Mouse (Mus musculus): ENCODE measurements around the gene Smim5.

Smim5 gene

GRCm38 (mm10) chr11:115921986-115922385, 22.2 kb downstream of the Smim5 start:
- no peak for DNase-seq (ENCODE audit: low read depth in 1 of 2, low spot score in 2 of 2)

- DNase-seq (ENCODE audit: low read depth in 1 of 2, low spot score in 2 of 2): no peak
These were observed 29.3 kb downstream of the Smim5 start for GRCm38 (mm10) chr11:115929031-115929430.

DNA sequence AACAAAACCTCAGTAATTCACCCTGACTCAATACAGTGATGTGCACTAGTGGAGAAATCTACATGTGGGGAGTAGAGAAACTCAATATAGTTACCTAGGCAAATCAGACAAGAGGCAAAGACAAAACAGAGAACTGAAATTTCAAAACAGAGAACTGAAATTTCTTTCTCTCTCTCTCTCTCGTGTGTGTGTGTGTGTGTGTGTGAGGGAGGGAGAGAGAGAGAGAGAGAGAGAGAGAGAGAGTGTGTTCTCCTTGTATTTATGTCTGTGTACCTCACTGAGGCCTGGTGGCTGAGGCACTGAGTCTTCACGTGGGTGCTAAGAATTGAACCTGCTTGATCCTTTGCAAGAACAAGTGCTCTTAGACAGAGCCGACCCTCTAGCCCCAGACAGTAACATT, 30.1 kb downstream of the Smim5 start:
- DNase-seq (ENCODE audit: low read depth in 1 of 2, low spot score in 2 of 2): no peak

GRCm38 (mm10) chr11:115931235-115931634, 31.5 kb downstream of the Smim5 start:
- no peak for DNase-seq (ENCODE audit: low read depth in 1 of 2, low spot score in 2 of 2)

GRCm38 (mm10) chr11:115933108-115933746, 33.5 kb downstream of the Smim5 start, which contains the start of the genes Sap30bp and Recql5:
Sap30bp (plus strand) TSS chr11:115933282.
Recql5 (minus strand) TSS chr11:115933477.
- peak; percentile 95 to 96 for DNase-seq (ENCODE audit: low read depth in 1 of 2, low spot score in 2 of 2)

GRCm38 (mm10) chr11:115933747-115934110, 34.0 kb downstream of the Smim5 start:
- no peak for DNase-seq (ENCODE audit: low read depth in 1 of 2, low spot score in 2 of 2)

DNA sequence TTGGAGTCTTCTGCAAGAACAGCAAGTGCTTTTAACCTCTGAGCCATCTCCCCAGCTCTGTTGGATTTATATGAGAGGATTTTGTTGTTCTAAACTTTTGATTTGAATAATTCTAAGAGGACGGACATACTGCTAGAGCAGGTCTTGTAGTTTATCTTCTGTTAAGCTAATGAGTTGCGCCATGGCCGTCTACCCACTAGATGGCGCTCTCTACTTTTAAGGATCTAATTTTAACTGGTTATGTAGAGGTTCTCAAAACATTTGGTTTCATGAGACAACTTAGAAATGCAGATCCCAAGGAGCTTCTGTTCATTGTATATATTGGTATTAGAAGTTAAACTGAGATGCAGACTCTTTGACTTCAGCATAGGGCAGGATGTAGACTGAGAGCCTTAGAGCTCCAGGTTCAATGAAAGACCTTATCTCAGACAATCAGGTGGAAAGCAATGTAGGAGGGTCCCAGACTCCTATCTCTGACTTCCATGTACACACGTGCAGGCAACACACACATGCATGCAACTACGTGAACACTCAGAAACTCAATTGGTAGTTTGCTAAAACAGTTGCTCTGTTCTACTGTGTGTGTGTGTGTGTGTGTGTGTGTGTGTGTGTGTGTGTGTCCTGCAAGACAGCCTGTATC, 40.0 kb downstream of the Smim5 start:
- DNase-seq (ENCODE audit: low read depth in 1 of 2, low spot score in 2 of 2): peak in 1 of 2 experiments; percentile 37

GRCm38 (mm10) chr11:115941980-115942379, 42.2 kb downstream of the Smim5 start:
- no peak for DNase-seq (ENCODE audit: low read depth in 1 of 2, low spot score in 2 of 2)

DNA sequence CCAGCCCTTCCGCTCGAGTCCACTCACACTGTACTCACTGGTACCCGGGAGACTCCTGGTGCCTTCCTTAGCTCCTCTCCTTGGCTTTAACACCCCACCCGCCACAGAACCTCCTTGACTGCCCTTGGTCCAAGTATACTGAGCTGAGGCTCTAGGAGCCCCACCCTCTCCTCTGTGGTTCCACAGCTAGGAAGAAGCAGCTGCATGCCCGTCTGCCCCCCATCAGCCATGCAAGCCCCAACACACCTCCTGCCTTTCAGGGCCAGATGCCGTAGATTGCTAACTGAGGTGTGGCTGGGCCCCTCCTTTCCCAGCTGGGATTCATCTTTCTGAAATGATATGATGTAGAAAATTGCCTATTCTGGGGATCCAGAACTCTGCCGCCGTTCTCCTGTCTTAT, 45.5 kb downstream of the Smim5 start:
- no peak for DNase-seq (ENCODE audit: low read depth in 1 of 2, low spot score in 2 of 2)

DNA sequence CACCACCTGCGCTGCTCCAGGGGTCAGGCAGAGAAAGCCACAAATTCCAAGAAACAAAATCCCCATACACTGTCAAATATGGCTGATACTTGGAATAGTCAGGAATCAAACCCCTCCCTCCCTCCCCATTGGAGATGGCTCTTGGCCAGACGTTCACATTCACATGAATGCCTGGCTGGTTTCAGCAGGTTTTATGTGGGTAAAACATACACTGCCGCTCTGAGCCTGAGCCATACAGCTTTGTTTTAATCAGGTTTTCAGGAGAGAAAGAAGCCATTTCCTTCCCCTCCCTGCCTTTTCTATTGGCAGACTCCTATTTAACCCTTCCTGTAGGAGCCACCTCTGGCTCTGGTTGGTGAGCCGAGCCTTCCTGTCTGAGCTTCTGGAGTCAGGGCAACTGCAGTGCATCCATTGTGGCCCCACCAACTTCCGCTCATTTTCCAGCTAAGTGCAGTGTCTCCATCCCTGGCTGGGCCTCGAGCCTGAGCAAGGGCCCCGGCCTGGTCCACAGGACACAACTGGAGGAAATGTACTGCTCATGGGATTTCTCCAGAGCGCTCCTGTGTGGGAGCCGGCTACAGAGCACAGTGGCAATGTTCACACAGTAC, 46.6 kb downstream of the Smim5 start:
- no peak for DNase-seq (ENCODE audit: low read depth in 1 of 2, low spot score in 2 of 2)

DNA sequence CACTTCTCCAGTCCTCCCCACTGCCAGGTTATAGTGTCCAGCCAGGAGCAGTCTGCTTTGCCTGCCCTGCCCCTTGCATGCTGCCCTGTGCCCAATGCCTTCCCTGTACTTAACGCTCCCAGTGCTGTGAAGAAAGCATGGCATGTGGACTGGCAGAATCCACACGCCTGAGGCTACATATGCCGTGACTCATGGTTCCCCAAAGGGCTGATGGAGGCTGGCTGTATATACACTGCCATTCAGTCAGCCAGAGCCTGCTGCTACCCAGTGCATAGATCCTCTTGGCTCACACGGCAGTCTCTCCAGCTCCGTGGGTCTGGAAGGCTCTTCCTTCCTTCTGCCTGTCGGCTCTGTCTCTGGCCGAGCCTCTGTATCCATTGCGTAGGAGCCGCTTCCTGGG, 48.5 kb downstream of the Smim5 start:
- DNase-seq (ENCODE audit: low read depth in 1 of 2, low spot score in 2 of 2): no peak

DNA sequence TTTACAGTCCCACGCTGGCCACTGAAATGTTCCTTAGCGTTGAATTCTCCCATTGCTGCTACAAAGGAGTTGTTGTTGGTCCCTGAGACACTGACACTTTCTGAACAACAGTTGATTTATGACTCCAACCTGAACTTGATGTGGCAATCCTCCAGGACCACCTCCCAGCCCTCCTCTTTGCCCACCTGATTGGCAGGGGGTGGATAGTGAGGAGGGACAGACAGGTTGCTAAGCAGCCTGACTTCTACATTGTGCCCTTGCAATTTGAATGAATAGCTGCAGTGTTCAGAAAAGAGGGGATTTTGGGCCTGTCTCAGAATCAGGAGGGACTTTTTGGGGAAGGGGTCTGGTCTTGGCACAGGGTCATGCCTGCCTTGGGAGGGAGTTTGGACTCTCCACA, 51.0 kb downstream of the Smim5 start:
- DNase-seq (ENCODE audit: low read depth in 1 of 2, low spot score in 2 of 2): no peak

GRCm38 (mm10) chr11:115954712-115955111, 54.9 kb downstream of the Smim5 start:
- DNase-seq (ENCODE audit: low read depth in 1 of 2, low spot score in 2 of 2): no peak

GRCm38 (mm10) chr11:115955195-115955858, 55.6 kb downstream of the Smim5 start:
- no peak for DNase-seq (ENCODE audit: low read depth in 1 of 2, low spot score in 2 of 2)

All from monocyte, adult 2 months (primary cell).